Mouse (Mus musculus) liver, embryonic 13.5 days (tissue): ENCODE measurements around the gene Dgkd. TPM values are rescaled to one million over a fixed set of nuclear protein-coding genes. Genes with fewer than 3 reads are reported as not detected.
A peak's percentile ranks its signal among the peaks of the same experiment; 100 is the strongest.

Experiments
- ATAC-seq: fragments of 200-750 bp; cut with Nextera tagmentation; 2 replicates; pipeline ENCODE4 v1.8.0; 2017; ENCODE audit warnings: low read depth, mild to moderate bottlenecking, moderate number of reproducible peaks, moderate library complexity
- DNase-seq: peaks from one replicate; pipeline ENCODE4 v3.0.0; 2022
- H3K27ac ChIP-seq: fragments of 300-500 bp; sonication (generic); 2 replicates; pipeline ENCODE4 v1.5.1; 2015; ENCODE audit warnings: moderate library complexity, mild to moderate bottlenecking, inconsistent platforms
- H3K27me3 ChIP-seq: fragments of 300-500 bp; sonication (generic); 2 replicates; pipeline ENCODE4 v1.6.1; 2015; ENCODE audit warnings: mild to moderate bottlenecking, inconsistent platforms
- H3K36me3 ChIP-seq: fragments of 300-500 bp; sonication (generic); 2 replicates; pipeline ENCODE4 v1.6.1; 2015; ENCODE audit warnings: mild to moderate bottlenecking, inconsistent platforms
- H3K4me1 ChIP-seq: fragments of 300-500 bp; sonication (generic); replicated peaks from 2 replicates; pipeline ENCODE4 v1.6.1; 2015; ENCODE audit warnings: inconsistent platforms
- H3K4me2 ChIP-seq: fragments of 300-500 bp; sonication (generic); 2 replicates; pipeline ENCODE4 v1.6.1; 2015; ENCODE audit warnings: inconsistent platforms, mild to moderate bottlenecking, moderate library complexity
- H3K4me3 ChIP-seq: fragments of 300-500 bp; sonication (generic); replicated peaks from 2 replicates; pipeline ENCODE4 v1.5.1; 2015; ENCODE audit warnings: mild to moderate bottlenecking, inconsistent platforms
- H3K9ac ChIP-seq: fragments of 300-500 bp; sonication (generic); 2 replicates; pipeline ENCODE4 v1.6.1; 2015; ENCODE audit warnings: mild to moderate bottlenecking, inconsistent platforms
- H3K9me3 ChIP-seq: fragments of 300-500 bp; sonication (generic); replicated peaks from 2 replicates; pipeline ENCODE4 v1.6.1; 2016; ENCODE audit warnings: inconsistent platforms
- WGBS: fragments of 180-500 bp; shearing (Covaris S2); methylation state at CpG from one replicate; pipeline ENCODE4 v1.1.7; 2015; ENCODE audit not compliant: insufficient replicate concordance; 5-methylcytosine and 5-hydroxymethylcytosine counted together
- polyA plus RNA-seq: library from polyadenylated mRNA; unstranded; fragments of >200 nt; fragmentation: Nextera tagmentation; extraction: Ambion mirVana; gene quantifications from 2 replicates; pipeline ENCODE4 v1.2.1, GENCODE M21; 2015

Gene Dgkd
- polyA plus RNA-seq, 1 experiment from 2014 or later = 10.9 TPM

DNA sequence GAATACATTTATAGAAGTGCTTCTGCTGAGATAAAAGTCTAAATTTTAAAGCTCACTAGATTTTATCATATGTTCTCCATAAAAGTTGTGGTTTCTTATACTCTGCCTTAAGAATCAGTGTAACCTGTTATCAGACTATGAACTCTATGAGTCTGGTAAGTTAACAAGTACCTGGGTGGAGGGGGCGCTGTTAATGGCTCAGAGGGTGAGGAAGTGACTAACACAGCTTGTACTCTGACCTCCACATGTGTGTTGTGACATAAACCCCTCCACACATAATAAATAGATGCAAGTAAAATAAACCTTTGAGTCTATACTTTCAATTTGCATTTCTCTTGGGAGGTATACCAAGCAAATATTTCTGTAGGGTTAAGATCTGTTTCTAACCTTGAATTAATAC is 57.3 kb downstream of the Dgkd start:
- Histone ChIP-seq H3K4me1 (peaks cover 42% of the 10 kb centered on the region), H3K9me3 (no peaks in the 10 kb centered on the region), H3K36me3 (no peaks in the 10 kb centered on the region), H3K27ac (no peak overlapping the region), H3K4me3 (no peak overlapping the region), H3K9ac (no peak overlapping the region), H3K4me2 (no peak overlapping the region), H3K27me3 (no peaks in the 10 kb centered on the region)
- 69% methylated on average over 1 of the region's 1 CpGs for WGBS
- no peak for ATAC-seq
- no peak for DNase-seq

DNA sequence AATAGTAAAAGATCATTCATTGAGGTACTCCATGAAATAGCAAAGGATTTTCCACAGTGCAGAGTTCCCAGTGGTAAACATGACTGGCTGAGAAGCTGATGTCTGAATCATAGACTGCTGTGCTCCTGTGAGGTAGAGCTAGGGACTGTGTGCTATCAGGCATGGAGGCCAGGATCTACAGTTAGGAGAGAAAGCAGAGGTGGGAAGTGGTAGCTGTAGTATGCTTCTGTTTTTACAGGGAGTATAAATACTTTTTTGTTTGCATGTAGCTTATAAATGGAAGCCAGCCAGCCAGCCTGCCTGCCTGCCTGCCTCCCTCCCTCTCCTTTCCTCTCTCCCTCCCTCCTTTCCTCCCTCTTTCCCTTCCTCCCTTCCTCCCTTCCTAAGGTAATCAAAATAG is 60.3 kb downstream of the Dgkd start:
- Histone ChIP-seq H3K36me3 (peaks cover 22% of the 10 kb centered on the region), H3K9me3 (no peaks in the 10 kb centered on the region), H3K4me3 (no peak overlapping the region), H3K9ac (no peak overlapping the region), H3K27me3 (no peaks in the 10 kb centered on the region), H3K4me1 (peaks cover 34% of the 10 kb centered on the region), H3K27ac (peak overlapping the region; percentile 50), H3K4me2 (no peak overlapping the region)
- DNase-seq (no peak), ATAC-seq (no peak)

DNA sequence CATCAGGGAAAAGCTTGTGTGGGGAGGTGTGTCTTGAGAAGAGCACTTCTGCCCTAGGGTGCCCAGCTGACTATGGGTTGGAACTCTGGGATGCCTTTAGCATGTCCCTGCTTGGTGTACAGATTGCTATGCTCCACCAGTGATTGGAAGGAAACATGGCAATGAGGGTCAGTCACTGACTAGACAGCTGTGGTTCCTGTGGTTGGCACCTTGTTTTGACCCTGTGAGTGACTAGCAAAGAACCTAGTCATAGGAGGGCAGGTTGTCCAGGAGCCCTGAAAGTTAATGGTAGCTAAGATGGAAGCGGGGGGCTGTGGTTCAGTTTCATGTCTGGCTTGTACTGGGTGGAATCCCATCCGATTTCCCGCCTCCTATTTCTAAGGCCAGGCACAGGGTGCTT is 64.3 kb downstream of the Dgkd start:
- Histone ChIP-seq H3K27me3 (no peaks in the 10 kb centered on the region), H3K36me3 (peaks cover 51% of the 10 kb centered on the region), H3K4me3 (no peak overlapping the region), H3K9me3 (no peaks in the 10 kb centered on the region), H3K27ac (no peak overlapping the region), H3K4me1 (peaks cover 12% of the 10 kb centered on the region), H3K9ac (no peak overlapping the region), H3K4me2 (no peak overlapping the region)
- ATAC-seq = no peak
- DNase-seq = no peak
- 84% methylated on average over 3 of the region's 3 CpGs for WGBS

DNA sequence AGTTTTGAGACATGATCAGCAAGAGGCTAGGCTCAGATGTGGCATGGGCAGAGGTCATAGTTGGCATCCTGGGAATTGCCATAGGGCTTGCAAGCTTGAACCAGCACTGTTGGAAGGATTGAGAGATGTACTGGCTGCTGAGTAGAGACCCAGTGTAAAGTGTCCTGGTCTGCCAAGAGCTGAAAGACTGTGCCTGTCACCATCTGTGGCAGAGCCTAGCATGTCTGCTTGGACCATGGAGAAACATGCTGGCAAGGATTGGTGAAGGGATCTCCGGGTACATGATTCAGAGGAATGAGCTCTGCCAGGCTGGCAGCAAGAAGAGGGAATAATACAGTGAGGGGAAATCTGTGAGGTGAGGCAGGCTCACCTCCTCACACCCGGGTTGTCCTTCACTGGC is 65.0 kb downstream of the Dgkd start:
- ATAC-seq (no peak), DNase-seq (no peak)
- H3K36me3 ChIP-seq = peaks cover 54% of the 10 kb centered on the region
- no peak overlapping the region for H3K4me3 ChIP-seq
- no peak overlapping the region for H3K4me2 ChIP-seq
- peaks cover 12% of the 10 kb centered on the region for H3K4me1 ChIP-seq
- 80% methylated on average over 2 of the region's 2 CpGs for WGBS
- H3K9ac ChIP-seq = no peak overlapping the region
- H3K9me3 ChIP-seq = no peaks in the 10 kb centered on the region
- H3K27me3 ChIP-seq = no peaks in the 10 kb centered on the region
- H3K27ac ChIP-seq = no peak overlapping the region

DNA sequence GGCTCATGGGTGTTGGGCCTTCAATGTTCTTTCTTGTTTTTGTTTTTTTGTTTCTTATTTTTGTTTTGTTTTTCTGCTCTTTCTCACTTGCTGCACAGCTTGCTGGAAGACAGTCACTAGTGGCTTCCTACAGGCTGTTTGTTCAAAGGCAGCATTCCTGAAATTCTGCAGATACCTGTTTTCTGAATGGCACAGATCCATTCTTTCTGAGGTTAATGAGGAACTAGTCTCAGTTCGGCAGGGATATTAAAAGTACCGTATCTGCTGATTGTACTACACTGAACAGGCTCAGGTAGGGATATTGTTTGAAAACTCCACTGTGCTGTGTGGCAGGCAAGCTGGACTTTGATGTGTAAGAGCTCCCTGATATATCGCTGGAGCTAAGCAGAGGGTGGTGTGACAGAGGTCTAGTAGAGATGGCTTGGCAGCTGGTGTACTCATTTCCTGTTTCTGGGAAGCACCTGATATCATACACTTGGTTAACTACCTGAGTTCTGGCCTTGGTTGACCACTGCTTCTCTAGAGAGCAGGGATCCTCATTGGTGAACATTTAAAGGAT is 67.0 kb downstream of the Dgkd start:
- no peak overlapping the region for H3K4me3 ChIP-seq
- H3K27ac ChIP-seq = no peak overlapping the region
- H3K9ac ChIP-seq = no peak overlapping the region
- H3K36me3 ChIP-seq = peaks cover 70% of the 10 kb centered on the region
- 75% methylated on average over 3 of the region's 3 CpGs for WGBS
- no peak for DNase-seq
- H3K4me1 ChIP-seq = no peaks in the 10 kb centered on the region
- H3K4me2 ChIP-seq = no peak overlapping the region
- H3K9me3 ChIP-seq = no peaks in the 10 kb centered on the region
- no peak for ATAC-seq
- no peaks in the 10 kb centered on the region for H3K27me3 ChIP-seq

DNA sequence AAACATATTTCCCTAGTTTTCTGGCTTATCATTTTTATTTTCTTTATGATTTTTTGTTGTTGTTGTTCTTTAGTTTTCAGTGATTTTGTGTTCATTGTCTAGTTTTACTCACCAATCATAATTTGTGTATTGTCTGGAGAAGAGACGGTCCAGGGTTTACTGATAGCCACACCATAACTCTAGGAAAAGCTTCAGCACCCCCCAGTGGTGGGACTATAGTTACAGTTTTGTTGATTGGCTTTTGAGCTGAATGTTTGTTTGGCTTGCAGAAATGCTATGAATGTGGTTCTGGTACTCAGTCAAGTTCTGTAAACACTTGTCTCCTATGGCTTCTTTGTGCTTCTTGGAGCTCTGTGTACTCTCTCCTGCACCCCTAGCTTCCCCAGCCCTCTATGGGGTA is 69.6 kb downstream of the Dgkd start:
- peaks cover 81% of the 10 kb centered on the region for H3K36me3 ChIP-seq
- no peak overlapping the region for H3K9ac ChIP-seq
- DNase-seq = no peak
- ATAC-seq = no peak
- no peak overlapping the region for H3K4me3 ChIP-seq
- H3K4me1 ChIP-seq = no peaks in the 10 kb centered on the region
- 58% methylated on average over 1 of the region's 1 CpGs for WGBS
- H3K9me3 ChIP-seq = no peaks in the 10 kb centered on the region
- no peaks in the 10 kb centered on the region for H3K27me3 ChIP-seq
- H3K27ac ChIP-seq = no peak overlapping the region
- no peak overlapping the region for H3K4me2 ChIP-seq

DNA sequence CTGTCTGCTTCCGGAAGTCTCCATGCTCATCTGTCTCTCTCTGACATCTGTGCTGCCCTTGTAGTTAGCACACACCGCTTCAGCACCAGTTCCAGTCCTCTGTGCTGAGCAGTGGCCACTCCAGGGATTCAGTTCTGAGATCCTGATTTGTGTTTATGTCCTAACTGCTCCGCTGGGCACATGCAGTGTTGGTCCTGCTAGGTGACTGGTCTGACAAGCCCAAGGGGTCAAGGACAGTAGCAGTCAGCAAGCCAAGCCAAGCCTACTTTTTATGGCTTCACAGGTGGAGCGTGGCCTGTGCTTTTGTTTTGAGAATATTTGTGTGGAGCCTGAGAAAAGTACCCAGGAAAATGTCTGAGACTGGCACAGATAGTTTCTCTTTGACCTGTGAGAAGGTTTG is 71.8 kb downstream of the Dgkd start:
- no peak for ATAC-seq
- DNase-seq = no peak
- Histone ChIP-seq H3K36me3 (peaks cover 61% of the 10 kb centered on the region), H3K27ac (no peak overlapping the region), H3K4me2 (no peak overlapping the region), H3K9me3 (no peaks in the 10 kb centered on the region), H3K4me3 (no peak overlapping the region), H3K9ac (no peak overlapping the region), H3K27me3 (no peaks in the 10 kb centered on the region), H3K4me1 (no peaks in the 10 kb centered on the region)
- WGBS = 82% methylated on average over 4 of the region's 4 CpGs

DNA sequence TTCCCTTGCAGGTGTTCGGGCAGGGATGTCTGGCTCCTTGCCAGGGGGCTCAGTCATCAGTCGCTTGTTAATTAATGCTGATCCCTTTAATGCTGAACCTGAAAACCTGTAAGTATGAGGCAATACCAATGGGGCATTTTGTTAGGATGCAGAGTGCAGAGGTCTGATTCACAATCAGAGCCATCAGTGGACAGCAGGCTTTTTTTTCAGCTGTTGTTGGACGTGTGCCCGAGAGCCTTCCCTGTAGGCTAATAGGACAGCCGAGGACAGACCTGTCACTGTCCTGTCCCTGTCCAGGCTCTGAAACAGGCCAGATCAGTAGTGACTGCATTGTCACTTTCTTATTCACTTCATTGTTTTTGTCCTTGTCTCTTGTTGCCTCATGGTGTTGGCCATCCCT is 76.6 kb downstream of the Dgkd start:
- WGBS = 83% methylated on average over 5 of the region's 5 CpGs
- Histone ChIP-seq H3K9me3 (no peaks in the 10 kb centered on the region), H3K36me3 (peaks cover 52% of the 10 kb centered on the region), H3K4me2 (no peak overlapping the region), H3K4me1 (no peaks in the 10 kb centered on the region), H3K9ac (no peak overlapping the region), H3K27me3 (no peaks in the 10 kb centered on the region), H3K27ac (no peak overlapping the region), H3K4me3 (no peak overlapping the region)
- ATAC-seq = 0 out of 2 replicates have a peak, but pooled peaks have one; percentile 30
- no peak for DNase-seq

DNA sequence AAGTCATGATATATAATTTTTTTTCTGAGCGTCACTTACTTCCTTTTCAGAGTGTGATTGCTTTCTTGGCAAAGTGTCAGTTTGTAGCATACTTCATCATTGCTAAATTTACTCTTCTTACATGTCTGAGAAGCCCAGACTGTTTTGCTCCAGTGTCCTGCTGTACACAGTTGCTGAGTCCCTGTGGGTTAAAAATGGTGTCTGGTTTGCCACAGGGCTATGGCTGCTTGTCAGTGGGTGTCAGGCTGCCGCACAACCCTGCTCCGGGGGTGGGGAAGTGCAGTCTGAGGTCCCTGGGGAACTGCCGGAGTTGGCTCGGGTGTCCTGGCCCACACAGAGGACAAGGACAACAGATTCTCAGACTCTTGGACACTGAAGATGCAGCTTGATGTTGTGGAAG is 80.0 kb downstream of the Dgkd start:
- no peak overlapping the region for H3K9ac ChIP-seq
- H3K36me3 ChIP-seq = peaks cover 46% of the 10 kb centered on the region
- WGBS = 80% methylated on average over 5 of the region's 5 CpGs
- no peak for DNase-seq
- H3K27me3 ChIP-seq = no peaks in the 10 kb centered on the region
- no peaks in the 10 kb centered on the region for H3K9me3 ChIP-seq
- no peak overlapping the region for H3K4me3 ChIP-seq
- H3K4me2 ChIP-seq = no peak overlapping the region
- 0 out of 2 replicates have a peak, but pooled peaks cover 5% of the 10 kb centered on the region for H3K4me1 ChIP-seq
- ATAC-seq = no peak
- H3K27ac ChIP-seq = 0 out of 2 replicates have a peak overlapping the region, but pooled peaks have one; percentile 7

DNA sequence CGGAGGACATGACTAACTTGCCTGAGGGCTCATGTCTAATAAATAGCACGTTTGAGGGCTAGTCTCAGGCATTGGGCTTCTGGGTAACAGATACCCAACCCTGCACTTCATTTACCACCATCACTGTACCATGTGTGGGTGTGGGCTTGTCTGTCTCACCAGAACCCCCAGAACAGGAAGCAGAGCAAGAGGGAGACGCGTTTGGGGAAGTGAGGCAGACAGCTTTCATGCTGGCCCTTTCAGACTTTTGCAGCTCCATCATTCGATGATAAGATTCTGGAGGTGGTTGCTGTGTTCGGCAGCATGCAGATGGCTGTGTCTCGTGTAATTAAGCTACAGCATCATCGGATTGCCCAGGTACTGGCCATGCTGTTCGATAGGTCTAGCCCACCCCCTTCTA is 82.0 kb downstream of the Dgkd start:
- Histone ChIP-seq H3K9me3 (no peaks in the 10 kb centered on the region), H3K36me3 (peaks cover 64% of the 10 kb centered on the region), H3K4me2 (no peak overlapping the region), H3K4me3 (no peak overlapping the region), H3K27me3 (no peaks in the 10 kb centered on the region), H3K27ac (no peak overlapping the region), H3K4me1 (0 out of 2 replicates have a peak, but pooled peaks cover 5% of the 10 kb centered on the region), H3K9ac (no peak overlapping the region)
- DNase-seq = no peak
- ATAC-seq = 0 out of 2 replicates have a peak, but pooled peaks have one; percentile 16
- WGBS = 53% methylated on average over 9 of the region's 9 CpGs

DNA sequence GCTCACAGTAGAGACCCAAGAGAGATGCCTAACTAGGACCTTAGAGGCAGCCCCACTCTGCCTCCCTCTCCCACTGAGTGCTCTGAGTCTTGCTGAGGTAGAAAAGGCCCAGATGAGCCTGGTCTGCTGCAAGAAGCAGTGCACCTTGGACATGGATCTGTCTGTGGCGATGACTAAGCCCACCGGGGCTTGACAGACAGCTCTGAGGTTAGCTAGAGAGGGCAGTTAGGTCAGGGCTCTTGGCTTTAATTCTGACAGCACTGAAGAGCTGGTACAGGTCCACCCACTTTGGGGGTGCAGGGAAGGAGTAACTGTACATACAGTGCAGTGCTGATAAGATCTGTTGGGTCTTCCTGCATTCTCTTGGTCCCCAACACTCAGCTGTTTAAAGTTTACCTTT is 82.5 kb downstream of the Dgkd start:
- H3K27me3 ChIP-seq = no peaks in the 10 kb centered on the region
- H3K36me3 ChIP-seq = peaks cover 66% of the 10 kb centered on the region
- peak; percentile 29; the same call in 1 of the 2 replicates for ATAC-seq
- 38% methylated on average over 2 of the region's 2 CpGs for WGBS
- no peak overlapping the region for H3K4me3 ChIP-seq
- H3K9ac ChIP-seq = no peak overlapping the region
- 0 out of 2 replicates have a peak, but pooled peaks cover 5% of the 10 kb centered on the region for H3K4me1 ChIP-seq
- DNase-seq = no peak
- no peak overlapping the region for H3K4me2 ChIP-seq
- peak overlapping the region; percentile 14; the same call in 1 of the 2 replicates for H3K27ac ChIP-seq
- H3K9me3 ChIP-seq = no peaks in the 10 kb centered on the region

DNA sequence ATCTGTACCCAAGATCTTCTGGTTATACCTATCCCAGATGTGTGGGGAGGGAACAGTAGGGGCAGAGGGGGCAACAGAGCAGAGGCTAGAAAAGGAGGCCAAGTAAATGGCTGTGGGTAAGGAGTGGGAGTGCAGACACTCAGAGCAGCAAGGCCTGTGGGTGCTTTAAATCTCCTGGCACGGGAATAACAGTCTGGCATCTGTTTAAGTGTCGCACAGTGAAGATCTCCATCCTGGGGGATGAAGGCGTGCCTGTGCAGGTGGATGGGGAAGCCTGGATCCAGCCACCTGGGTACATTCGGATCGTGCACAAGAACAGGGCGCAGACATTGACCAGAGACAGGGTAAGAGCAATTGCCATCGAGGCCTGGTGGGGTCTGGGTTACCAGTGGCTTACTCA is 83.0 kb downstream of the Dgkd start:
- ATAC-seq (no peak), DNase-seq (no peak)
- Histone ChIP-seq H3K9ac (no peak overlapping the region), H3K27me3 (no peaks in the 10 kb centered on the region), H3K36me3 (peaks cover 65% of the 10 kb centered on the region), H3K4me2 (no peak overlapping the region), H3K27ac (0 out of 2 replicates have a peak overlapping the region, but pooled peaks have one; percentile 14), H3K4me1 (0 out of 2 replicates have a peak, but pooled peaks cover 5% of the 10 kb centered on the region), H3K4me3 (no peak overlapping the region), H3K9me3 (no peaks in the 10 kb centered on the region)
- WGBS = 84% methylated on average over 7 of the region's 7 CpGs
